Mouse (Mus musculus) forebrain, embryonic 13.5 days (tissue): Measurements from ENCODE around the gene Tmod2. TPM values are rescaled to one million over a fixed set of nuclear protein-coding genes. Genes with fewer than 3 reads are reported as not detected.

Experiments
- ATAC-seq: fragments of 200-750 bp; cut with Nextera tagmentation; 2 replicates; pipeline ENCODE4 v1.8.0; 2017
- H3K27ac ChIP-seq: fragments of 300-500 bp; sonication (generic); 2 replicates; pipeline ENCODE4 v1.5.1; 2015; ENCODE audit warnings: inconsistent platforms, mild to moderate bottlenecking, moderate library complexity
- H3K27me3 ChIP-seq: fragments of 300-500 bp; sonication (generic); 2 replicates; pipeline ENCODE4 v1.6.1; 2015; ENCODE audit warnings: mild to moderate bottlenecking, inconsistent platforms
- H3K36me3 ChIP-seq: fragments of 300-500 bp; sonication (generic); 2 replicates; pipeline ENCODE4 v1.6.1; 2015; ENCODE audit warnings: mild to moderate bottlenecking, inconsistent platforms; ENCODE audit not compliant: poor library complexity, severe bottlenecking
- H3K4me1 ChIP-seq: fragments of 300-500 bp; sonication (generic); 2 replicates; pipeline ENCODE4 v1.6.1; 2015; ENCODE audit warnings: inconsistent platforms
- H3K4me2 ChIP-seq: fragments of 300-500 bp; sonication (generic); 2 replicates; pipeline ENCODE4 v1.6.1; 2015; ENCODE audit warnings: inconsistent platforms, mild to moderate bottlenecking, moderate library complexity
- H3K4me3 ChIP-seq: fragments of 300-500 bp; sonication (generic); 2 replicates; pipeline ENCODE4 v1.5.1; 2015; ENCODE audit warnings: mild to moderate bottlenecking, inconsistent platforms
- H3K9ac ChIP-seq: fragments of 300-500 bp; sonication (generic); 2 replicates; pipeline ENCODE4 v1.6.1; 2015; ENCODE audit warnings: mild to moderate bottlenecking, inconsistent platforms
- H3K9me3 ChIP-seq: fragments of 300-500 bp; sonication (generic); replicated peaks from 2 replicates; pipeline ENCODE4 v1.6.1; 2016; ENCODE audit warnings: inconsistent platforms
- WGBS: fragments of 180-500 bp; shearing (Covaris S2); methylation state at CpG from one replicate; pipeline ENCODE4 v1.1.7; 2015; 5-methylcytosine and 5-hydroxymethylcytosine counted together
- polyA plus RNA-seq: library from polyadenylated mRNA; unstranded; fragments of >200 nt; fragmentation: Nextera tagmentation; extraction: Ambion mirVana; gene quantifications from 2 replicates; pipeline ENCODE4 v1.2.1, GENCODE M21; 2015

The Tmod2 gene
- polyA plus RNA-seq, 1 experiment from 2014 or later = 143 TPM

DNA sequence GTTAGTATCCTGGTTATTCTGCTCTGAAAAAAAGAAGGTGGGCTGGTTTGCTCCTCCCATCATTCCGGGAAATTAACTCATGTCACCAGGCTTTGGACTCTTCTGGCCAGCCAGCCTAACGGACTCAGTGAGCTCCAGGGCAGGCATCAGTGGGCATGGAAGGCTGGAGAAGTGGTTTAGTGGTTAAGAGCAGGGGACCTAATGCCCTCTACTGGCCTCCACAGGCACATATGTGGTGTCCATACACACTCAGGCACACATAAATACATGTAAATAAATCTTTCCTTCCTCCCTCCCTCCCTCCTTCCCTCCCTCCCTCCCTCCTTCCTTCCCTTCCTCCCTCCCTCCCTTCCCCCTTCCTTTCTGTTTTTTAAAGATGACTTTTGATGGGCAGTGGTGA is 47.9 kb downstream of the Tmod2 start:
- no peak for ATAC-seq
- Histone ChIP-seq H3K27ac (no peak overlapping the region), H3K36me3 (no peaks in the 10 kb centered on the region), H3K4me1 (peaks cover 6% of the 10 kb centered on the region; the same call in 1 of the 2 replicates), H3K9me3 (no peaks in the 10 kb centered on the region), H3K4me3 (no peak overlapping the region), H3K27me3 (no peaks in the 10 kb centered on the region), H3K4me2 (no peak overlapping the region), H3K9ac (no peak overlapping the region)
- 51% methylated on average over 2 of the region's 2 CpGs for WGBS

DNA sequence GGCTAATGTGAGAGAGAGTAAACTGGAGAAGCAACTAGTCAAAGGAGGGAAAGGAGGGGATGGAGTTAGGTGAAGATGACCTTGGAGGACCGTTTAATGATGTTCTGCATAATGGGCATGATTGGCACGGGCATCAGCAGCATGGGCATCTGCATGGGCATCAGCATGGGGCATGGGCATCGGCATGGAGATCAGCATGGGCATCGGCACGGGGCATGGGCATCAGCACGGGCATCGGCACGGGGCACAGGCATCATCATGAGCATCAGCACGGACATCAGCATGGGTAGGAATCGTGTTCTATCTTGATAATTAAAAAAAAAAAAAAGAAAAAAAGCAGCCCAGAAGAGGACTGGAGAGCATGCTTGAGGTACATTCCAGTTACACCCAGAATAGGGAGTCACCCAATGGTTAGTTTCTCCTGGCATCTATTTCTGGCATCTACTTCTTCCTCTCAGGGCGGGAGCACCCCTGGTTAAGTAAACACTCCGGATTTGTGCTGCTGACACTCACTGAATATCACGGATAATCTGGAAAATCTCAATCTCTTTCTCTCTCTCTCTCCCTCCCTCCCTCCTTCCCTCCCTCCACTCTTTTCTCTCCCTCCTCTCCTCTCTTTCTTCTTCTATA is 50.0 kb downstream of the Tmod2 start:
- Histone ChIP-seq H3K9ac (no peak overlapping the region), H3K9me3 (no peaks in the 10 kb centered on the region), H3K4me1 (peaks cover 20% of the 10 kb centered on the region), H3K4me2 (no peak overlapping the region), H3K27me3 (no peaks in the 10 kb centered on the region), H3K27ac (no peak overlapping the region), H3K4me3 (no peak overlapping the region), H3K36me3 (no peaks in the 10 kb centered on the region)
- no peak for ATAC-seq
- WGBS = 84% methylated on average over 13 of the region's 13 CpGs

DNA sequence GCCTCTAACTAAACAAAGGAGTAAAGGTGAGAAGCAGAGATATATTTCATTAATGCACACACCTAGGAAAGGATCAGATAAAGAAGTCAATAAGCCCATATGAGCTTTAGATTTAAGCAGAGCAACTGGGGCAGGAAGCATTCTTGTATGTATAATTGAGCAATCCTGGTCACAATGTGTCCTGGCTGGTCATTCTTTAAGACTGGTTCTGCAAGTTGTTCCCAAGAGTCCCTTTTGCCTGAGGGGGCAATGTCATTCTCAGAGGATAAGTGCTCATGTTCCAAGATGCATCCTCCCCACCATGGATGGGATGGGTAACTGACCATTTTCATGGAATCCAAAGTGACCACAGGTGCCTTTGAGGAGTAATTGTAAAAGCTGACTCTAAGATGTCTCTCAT is 50.8 kb downstream of the Tmod2 start:
- H3K4me2 ChIP-seq = no peak overlapping the region
- no peak overlapping the region for H3K27ac ChIP-seq
- no peak overlapping the region for H3K9ac ChIP-seq
- no peaks in the 10 kb centered on the region for H3K36me3 ChIP-seq
- no peaks in the 10 kb centered on the region for H3K9me3 ChIP-seq
- peaks cover 20% of the 10 kb centered on the region for H3K4me1 ChIP-seq
- no peaks in the 10 kb centered on the region for H3K27me3 ChIP-seq
- H3K4me3 ChIP-seq = no peak overlapping the region
- no peak for ATAC-seq

DNA sequence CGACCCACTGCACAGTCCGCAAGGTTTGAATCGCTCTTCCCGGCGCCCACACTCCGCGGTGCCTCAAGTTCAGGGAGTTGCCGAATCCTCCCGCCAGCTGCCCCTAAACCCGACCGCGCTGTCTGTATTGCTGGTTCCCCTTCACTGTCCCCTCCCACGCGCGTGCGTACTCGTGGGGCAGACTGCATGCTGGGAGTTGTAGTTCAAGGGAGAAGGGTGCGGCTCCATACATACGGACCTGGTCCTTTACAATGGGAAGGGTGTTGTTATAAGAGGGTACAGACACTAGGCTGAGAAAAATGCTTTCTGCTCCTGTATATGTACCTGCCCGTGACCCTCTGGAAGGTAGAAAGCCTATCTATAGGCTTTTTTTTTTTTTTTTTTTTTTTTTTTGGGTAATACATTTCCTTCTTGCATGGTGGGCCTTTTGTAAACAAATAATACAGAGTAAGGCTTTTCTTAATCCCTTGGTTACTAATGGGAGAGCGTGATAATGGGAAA is 51.6 kb downstream of the Tmod2 start, which contains the start of gene Tmod3:
TSS of gene Tmod3 (minus strand) at position 146 of the 501 bp plus-strand sequence.
- H3K4me2 ChIP-seq = peak within 1 kb of the TSS; percentile 75
- H3K4me1 ChIP-seq = peaks cover 20% of the 10 kb centered on the region
- peak within 1 kb of the TSS; percentile 73 for H3K27ac ChIP-seq
- peak; percentile 99 for ATAC-seq
- no peaks in the 10 kb centered on the region for H3K27me3 ChIP-seq
- H3K4me3 ChIP-seq = peak within 1 kb of the TSS; percentile 91
- no peaks in the 10 kb centered on the region for H3K36me3 ChIP-seq
- WGBS = 2% methylated on average over 21 of the region's 21 CpGs
- no peaks in the 10 kb centered on the region for H3K9me3 ChIP-seq
- peak within 1 kb of the TSS; percentile 89 for H3K9ac ChIP-seq

DNA sequence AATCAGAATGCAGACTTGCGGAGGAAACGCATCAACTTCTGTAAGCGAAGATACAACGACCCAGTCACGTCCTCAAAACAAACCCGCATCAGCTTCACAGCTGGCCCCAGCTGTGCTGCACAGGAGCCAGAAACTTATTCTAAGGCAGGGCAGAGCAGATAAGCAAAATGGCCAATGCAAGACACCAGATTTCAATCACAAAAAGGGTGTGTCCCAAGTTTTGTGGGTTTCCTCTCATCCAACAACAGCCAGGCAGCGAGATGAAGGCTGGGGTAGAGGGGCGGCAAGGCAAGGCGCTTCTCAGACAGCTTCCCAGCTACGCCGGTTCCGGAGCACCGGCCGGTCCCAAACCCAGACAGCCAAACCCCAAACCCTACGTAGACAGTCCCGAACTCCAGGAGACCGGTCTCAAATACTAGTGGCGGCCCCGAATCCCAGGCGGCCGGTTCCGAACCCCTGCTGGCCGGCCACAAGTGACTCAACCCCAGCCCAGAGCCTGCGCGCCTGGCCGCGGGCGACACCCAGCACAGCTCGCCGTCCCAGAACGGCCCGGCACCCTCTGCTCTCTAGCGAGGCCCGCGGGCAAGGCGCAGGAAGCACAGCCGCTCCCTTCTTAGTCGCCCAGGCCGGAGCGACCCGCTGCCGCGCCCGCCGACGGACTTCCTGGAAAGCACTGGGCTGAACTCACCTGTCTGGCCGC is 52.2 kb downstream of the Tmod2 start:
- WGBS = under 1% methylated on average over 47 of the region's 47 CpGs
- Histone ChIP-seq H3K9me3 (no peaks in the 10 kb centered on the region), H3K27me3 (no peaks in the 10 kb centered on the region), H3K4me2 (peak overlapping the region; percentile 75), H3K9ac (peak overlapping the region; percentile 89), H3K4me1 (peaks cover 20% of the 10 kb centered on the region), H3K27ac (peak overlapping the region; percentile 73), H3K36me3 (no peaks in the 10 kb centered on the region), H3K4me3 (peak overlapping the region; percentile 91)
- ATAC-seq = peak; percentile 90

DNA sequence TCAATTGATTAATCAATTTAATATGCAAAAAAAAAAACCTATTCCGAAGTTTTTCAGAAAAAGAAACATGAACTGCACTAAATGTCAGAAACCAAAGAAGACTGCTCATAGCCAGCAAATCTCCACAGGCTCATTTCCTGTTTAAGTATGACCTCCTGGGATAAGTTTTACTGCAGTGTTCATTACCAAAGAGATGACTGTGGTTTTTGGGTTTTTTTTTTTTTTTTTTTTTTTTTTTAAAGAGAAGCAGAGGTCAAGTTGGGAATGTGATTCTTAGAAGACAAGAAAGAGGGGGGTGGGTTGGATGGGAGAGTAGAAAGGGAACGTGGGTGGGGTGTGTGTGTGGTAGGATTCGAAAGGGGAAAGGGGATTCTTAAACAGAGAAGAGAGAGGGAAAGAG is 52.8 kb downstream of the Tmod2 start:
- Histone ChIP-seq H3K4me2 (peak overlapping the region; percentile 75), H3K4me1 (peaks cover 20% of the 10 kb centered on the region), H3K36me3 (no peaks in the 10 kb centered on the region), H3K9me3 (no peaks in the 10 kb centered on the region), H3K27me3 (no peaks in the 10 kb centered on the region), H3K4me3 (peak overlapping the region; percentile 91), H3K27ac (no peak overlapping the region), H3K9ac (peak overlapping the region; percentile 89)
- WGBS = 34% methylated on average over 3 of the region's 3 CpGs
- ATAC-seq = no peak

DNA sequence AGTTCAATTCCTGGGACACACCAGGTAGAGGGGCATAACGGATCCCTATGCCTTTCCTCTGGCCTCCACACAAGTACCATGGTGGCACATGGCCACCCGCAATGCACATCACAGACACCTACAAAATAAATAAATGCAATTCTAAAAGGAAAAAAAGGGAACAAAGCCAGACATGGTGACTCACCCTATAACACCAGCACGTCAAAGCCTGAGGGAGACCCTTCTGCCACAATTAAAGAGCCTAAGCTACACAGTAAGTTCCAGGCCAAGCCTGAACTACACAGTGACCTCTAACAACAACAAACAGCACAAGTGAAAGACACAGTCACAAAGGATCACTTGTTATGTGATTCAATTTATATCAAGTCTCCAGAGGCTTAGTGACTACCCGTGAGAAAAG is 57.4 kb downstream of the Tmod2 start:
- Histone ChIP-seq H3K4me2 (no peak overlapping the region), H3K9me3 (peaks cover 7% of the 10 kb centered on the region), H3K4me3 (no peak overlapping the region), H3K27ac (no peak overlapping the region), H3K4me1 (peaks cover 32% of the 10 kb centered on the region), H3K36me3 (no peaks in the 10 kb centered on the region), H3K27me3 (no peaks in the 10 kb centered on the region), H3K9ac (no peak overlapping the region)
- WGBS = 65% methylated on average over 4 of the region's 4 CpGs
- ATAC-seq = no peak

DNA sequence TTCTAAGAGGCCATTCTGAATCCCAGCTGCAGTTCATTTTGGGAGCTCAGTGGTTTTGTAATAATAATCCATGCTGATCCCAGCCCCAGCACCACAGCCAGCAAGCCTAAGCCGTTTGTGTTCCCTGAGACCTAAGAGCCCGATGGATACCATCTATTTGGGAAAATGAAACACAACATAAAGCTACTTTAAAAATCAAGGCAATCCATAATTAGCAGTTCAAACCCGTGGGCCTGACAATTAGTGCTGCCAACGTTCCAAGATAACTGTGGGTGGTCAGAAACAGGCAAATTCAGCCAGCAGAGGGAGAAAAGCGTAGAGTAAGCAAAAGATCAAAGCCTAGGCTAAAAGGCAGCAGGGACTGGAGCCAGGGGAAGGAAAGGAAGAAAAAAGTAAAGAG is 59.8 kb downstream of the Tmod2 start:
- WGBS = 31% methylated on average over 5 of the region's 5 CpGs
- H3K4me1 ChIP-seq = peaks cover 12% of the 10 kb centered on the region

DNA sequence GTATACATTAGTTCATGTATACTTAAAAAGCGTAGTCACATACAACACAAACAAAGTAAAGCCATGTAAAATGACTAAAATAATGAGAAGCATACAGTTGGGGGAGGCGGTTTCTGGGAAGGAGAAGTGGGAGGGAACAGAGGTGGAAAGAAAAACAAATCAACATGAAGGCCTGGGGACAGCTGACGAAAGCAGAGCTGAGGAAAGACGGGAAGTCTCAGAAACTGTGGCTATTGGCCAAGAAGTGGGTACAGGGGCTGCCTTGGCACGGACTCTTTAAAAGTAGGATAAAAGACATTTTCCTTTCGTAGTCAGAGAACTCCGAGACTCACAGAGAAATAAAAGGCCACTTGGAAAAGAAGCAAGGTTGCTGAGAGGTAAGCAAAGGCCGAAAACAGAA is 62.1 kb downstream of the Tmod2 start:
- no peak overlapping the region for H3K4me3 ChIP-seq
- ATAC-seq = 0 out of 2 replicates have a peak, but pooled peaks have one; percentile 48
- H3K27me3 ChIP-seq = no peaks in the 10 kb centered on the region
- no peak overlapping the region for H3K27ac ChIP-seq
- 64% methylated on average over 8 of the region's 8 CpGs for WGBS
- no peak overlapping the region for H3K4me2 ChIP-seq
- H3K9me3 ChIP-seq = peaks cover 7% of the 10 kb centered on the region
- H3K36me3 ChIP-seq = no peaks in the 10 kb centered on the region
- H3K9ac ChIP-seq = no peak overlapping the region
- H3K4me1 ChIP-seq = peaks cover 12% of the 10 kb centered on the region

More for the DNA sequence above, 59.8 kb downstream of the Tmod2 start:
- H3K4me3 ChIP-seq = no peak overlapping the region
- no peaks in the 10 kb centered on the region for H3K27me3 ChIP-seq
- no peak overlapping the region for H3K9ac ChIP-seq
- peaks cover 7% of the 10 kb centered on the region for H3K9me3 ChIP-seq
- no peak overlapping the region for H3K27ac ChIP-seq
- H3K4me2 ChIP-seq = no peak overlapping the region
- ATAC-seq = 0 out of 2 replicates have a peak, but pooled peaks have one; percentile 21
- H3K36me3 ChIP-seq = no peaks in the 10 kb centered on the region

DNA sequence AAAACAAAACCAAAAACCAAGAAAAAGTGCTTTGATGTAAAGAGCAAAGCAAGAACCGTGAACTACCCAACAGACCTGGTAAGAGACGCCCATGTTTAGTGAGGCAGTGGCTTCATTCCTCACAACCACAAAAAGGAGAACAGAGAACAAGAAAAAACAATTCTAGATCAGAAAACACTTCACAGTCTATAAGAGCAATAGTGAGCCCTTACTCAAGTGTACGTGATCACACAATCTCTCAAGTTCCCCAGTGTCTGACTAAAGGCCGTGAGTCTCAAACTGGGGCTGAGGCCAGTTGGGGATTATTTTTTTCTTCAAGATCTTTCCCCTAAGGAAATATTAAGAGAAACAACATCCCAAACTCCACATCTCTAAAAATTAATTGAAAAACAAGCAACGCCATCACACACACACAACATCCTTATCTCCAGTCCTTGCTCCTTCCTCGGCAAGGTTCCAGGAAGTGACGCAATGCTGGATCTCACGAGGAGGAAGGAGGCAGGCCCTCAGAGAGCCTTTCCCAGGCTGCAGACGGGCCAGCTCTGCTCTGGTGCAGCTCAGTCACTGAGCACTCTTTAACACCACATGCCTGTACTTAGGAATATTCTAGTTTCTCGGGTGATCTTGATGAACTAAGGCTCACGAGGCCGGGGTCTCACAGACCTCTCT is 64.1 kb downstream of the Tmod2 start:
- Histone ChIP-seq H3K27ac (no peak overlapping the region), H3K4me1 (peaks cover 14% of the 10 kb centered on the region), H3K4me3 (no peak overlapping the region), H3K9me3 (peaks cover 7% of the 10 kb centered on the region), H3K27me3 (no peaks in the 10 kb centered on the region), H3K4me2 (no peak overlapping the region), H3K9ac (no peak overlapping the region), H3K36me3 (no peaks in the 10 kb centered on the region)
- no peak for ATAC-seq
- 85% methylated on average over 12 of the region's 12 CpGs for WGBS

DNA sequence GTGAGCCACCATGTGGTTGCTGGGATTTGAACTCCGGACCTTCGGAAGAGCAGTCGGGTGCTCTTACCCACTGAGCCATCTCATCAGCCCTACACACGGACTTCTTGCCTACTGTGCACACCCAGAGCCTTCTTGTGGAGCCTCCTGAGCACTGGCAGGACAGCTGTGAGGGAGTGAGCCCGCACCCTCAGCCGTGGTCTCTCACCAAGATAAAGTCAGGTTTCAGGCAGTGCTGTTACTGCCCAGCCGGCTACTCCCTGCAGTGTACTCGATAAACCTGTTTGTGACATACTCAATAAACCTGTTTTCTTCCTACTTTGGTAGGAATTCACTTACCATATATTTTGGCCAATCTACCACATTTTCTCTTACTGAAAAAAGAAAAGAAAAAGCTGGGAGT is 65.6 kb downstream of the Tmod2 start:
- ATAC-seq = no peak
- 93% methylated on average over 8 of the region's 8 CpGs for WGBS
- H3K9ac ChIP-seq = no peak overlapping the region

DNA sequence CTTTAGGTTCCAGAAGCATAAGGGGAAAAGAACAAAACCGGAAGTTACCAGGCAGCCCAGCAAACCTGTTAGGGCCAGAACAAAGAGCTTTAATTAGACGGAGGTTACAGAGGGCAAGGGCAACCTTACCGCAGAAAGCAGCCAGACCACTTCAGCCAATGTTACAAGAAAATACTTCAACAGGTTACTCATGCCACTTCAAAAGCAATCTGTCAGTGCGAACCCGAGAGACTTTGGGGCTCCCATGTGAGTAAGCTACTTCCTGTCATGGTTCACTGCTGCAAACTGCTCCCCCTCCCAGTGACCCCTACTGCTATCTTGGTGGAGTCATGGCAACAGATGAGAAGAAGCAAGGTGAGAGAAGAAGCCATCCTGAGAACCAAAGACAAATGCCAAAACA is 69.6 kb downstream of the Tmod2 start:
- no peaks in the 10 kb centered on the region for H3K27me3 ChIP-seq
- no peak overlapping the region for H3K4me2 ChIP-seq
- H3K9me3 ChIP-seq = no peaks in the 10 kb centered on the region
- no peak overlapping the region for H3K27ac ChIP-seq
- no peak overlapping the region for H3K9ac ChIP-seq
- H3K4me1 ChIP-seq = peaks cover 17% of the 10 kb centered on the region
- H3K4me3 ChIP-seq = no peak overlapping the region
- 13% methylated on average over 5 of the region's 5 CpGs for WGBS
- H3K36me3 ChIP-seq = no peaks in the 10 kb centered on the region
- ATAC-seq = no peak

More for the DNA sequence above, 65.6 kb downstream of the Tmod2 start:
- H3K36me3 ChIP-seq = no peaks in the 10 kb centered on the region
- H3K4me1 ChIP-seq = peaks cover 14% of the 10 kb centered on the region
- peaks cover 3% of the 10 kb centered on the region for H3K9me3 ChIP-seq
- no peak overlapping the region for H3K4me3 ChIP-seq
- no peak overlapping the region for H3K27ac ChIP-seq
- H3K27me3 ChIP-seq = no peaks in the 10 kb centered on the region
- H3K4me2 ChIP-seq = no peak overlapping the region
